Mouse (Mus musculus): Measurements from ENCODE around the gene Plcd3. TPM values are rescaled to one million over a fixed set of nuclear protein-coding genes. Genes with fewer than 3 reads are reported as not detected.

Plcd3 gene
- polyA plus RNA-seq, 1 experiment from 2014 or later = 4.2 TPM

DNA sequence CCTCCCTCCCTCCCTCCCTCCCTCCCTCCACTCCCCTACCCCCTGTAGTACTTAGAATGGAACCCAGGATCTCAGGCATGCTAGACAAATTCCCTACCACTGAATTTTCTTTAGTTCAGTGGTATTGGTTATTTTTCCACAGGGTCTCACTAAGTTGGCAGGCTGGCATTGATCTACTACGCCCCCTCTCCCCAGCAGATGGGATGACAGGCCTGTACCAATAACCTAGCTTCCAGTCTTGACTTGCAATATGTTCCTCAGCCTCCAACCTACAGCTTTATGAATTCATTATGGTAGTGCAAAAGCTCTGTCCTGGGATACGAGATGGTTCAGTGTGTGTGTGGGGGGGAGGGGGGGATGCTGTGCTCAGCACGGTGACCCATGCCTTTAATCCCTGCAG lies 77.5 kb downstream of the Plcd3 start:
- WGBS = 91% methylated on average over 3 of the region's 3 CpGs
- Histone ChIP-seq H3K27ac (no peak overlapping the region), H3K27me3 (ENCODE audit: insufficient read depth, low read length) (no peaks in the 10 kb centered on the region), H3K9ac (ENCODE audit: low read depth, low read length) (no peak overlapping the region), H3K4me1 (replicated peaks; ENCODE audit: insufficient read depth, low read length) (peaks cover 7% of the 10 kb centered on the region; the same call in 1 of the 2 replicates), H3K36me3 (ENCODE audit: insufficient read depth, low read length) (0 out of 2 replicates have a peak, but pooled peaks cover 7% of the 10 kb centered on the region), H3K4me3 (replicated peaks; ENCODE audit: low read depth, low read length) (no peak overlapping the region), H3K4me2 (ENCODE audit: low read length) (no peak overlapping the region), H3K9me3 (replicated peaks; ENCODE audit: low read length) (no peaks in the 10 kb centered on the region)
- DNase-seq (ENCODE audit: low spot score) = no peak
- ATAC-seq (replicated peaks; ENCODE audit: low FRiP score, low read depth) = no peak
- TF ChIP-seq CTCF (IDR thresholded peaks at IDR 0.05; ENCODE audit: low read depth) = no peak; the same call in 1 of the 2 replicates

DNA sequence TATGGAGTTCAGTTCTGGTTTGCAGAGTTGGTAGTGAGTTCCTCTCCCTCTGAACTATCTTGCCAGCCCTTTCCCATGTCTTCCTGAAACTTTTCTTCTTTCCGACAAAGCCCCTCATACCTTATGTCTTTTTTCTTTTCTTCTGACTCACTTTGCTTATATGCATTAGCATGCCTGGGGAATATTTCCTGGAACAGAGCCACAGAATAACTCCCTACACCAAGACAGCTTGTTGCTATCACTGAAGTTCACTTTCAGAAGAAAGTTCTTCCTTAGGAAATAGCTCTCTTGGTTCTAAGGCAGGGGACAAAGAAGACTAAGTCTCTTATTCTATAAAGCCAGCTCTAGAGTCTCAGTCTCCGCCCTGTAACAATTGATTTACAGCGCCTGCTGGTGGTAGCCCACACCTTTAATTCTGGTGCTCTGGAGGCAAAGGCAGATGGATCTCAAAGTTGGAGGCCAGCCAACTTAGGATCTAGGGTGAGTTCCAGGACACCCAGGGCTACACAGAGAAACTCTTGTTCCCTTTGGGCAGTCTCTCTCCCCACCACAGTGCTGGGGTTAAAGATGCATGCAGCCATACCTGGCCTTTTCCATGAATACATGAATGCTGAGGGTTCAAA lies 80.6 kb downstream of the Plcd3 start:
- 0 out of 2 replicates have a peak, but pooled peaks cover 7% of the 10 kb centered on the region for H3K36me3 ChIP-seq (ENCODE audit: insufficient read depth, low read length)
- 68% methylated on average over 3 of the region's 3 CpGs for WGBS
- peak; percentile 30 for DNase-seq (ENCODE audit: low spot score)
- H3K9ac ChIP-seq (ENCODE audit: low read depth, low read length) = peak overlapping the region; percentile 35; the same call in 1 of the 2 replicates
- no peaks in the 10 kb centered on the region for H3K4me1 ChIP-seq (replicated peaks; ENCODE audit: insufficient read depth, low read length)
- no peak overlapping the region for H3K4me2 ChIP-seq (ENCODE audit: low read length)
- H3K9me3 ChIP-seq (replicated peaks; ENCODE audit: low read length) = no peaks in the 10 kb centered on the region
- no peak for ATAC-seq (replicated peaks; ENCODE audit: low FRiP score, low read depth)
- H3K27ac ChIP-seq = no peak overlapping the region
- H3K27me3 ChIP-seq (ENCODE audit: insufficient read depth, low read length) = no peaks in the 10 kb centered on the region
- no peak overlapping the region for H3K4me3 ChIP-seq (replicated peaks; ENCODE audit: low read depth, low read length)
- no peak for TF ChIP-seq CTCF (IDR thresholded peaks at IDR 0.05; ENCODE audit: low read depth)

Other genes with a start within 250 kb of the Plcd3 start
- 127 and 140 TPM in 2 replicates for gene Eftud2, start 220.7 kb downstream of the Plcd3 start, polyA plus RNA-seq (2015; fragmentation: Nextera tagmentation; extraction: Ambion mirVana)
- gene Ccdc103, start 220.5 kb downstream of the Plcd3 start, polyA plus RNA-seq (2015; fragmentation: Nextera tagmentation; extraction: Ambion mirVana) = 1.8 and 2.1 TPM in 2 replicates
- gene Fam187a, start 216.5 kb downstream of the Plcd3 start, polyA plus RNA-seq (2015; fragmentation: Nextera tagmentation; extraction: Ambion mirVana) = 0.11 TPM in 1 of 2 replicates, not detected in the other
- 0.20 and 0.33 TPM in 2 replicates for gene Gfap, start 200.7 kb downstream of the Plcd3 start, polyA plus RNA-seq (2015; fragmentation: Nextera tagmentation; extraction: Ambion mirVana)
- gene Kif18b, start 176.5 kb downstream of the Plcd3 start, polyA plus RNA-seq (2015; fragmentation: Nextera tagmentation; extraction: Ambion mirVana) = 2.6 and 3.4 TPM in 2 replicates
- 1.4 and 2.3 TPM in 2 replicates for gene C1ql1, start 155.0 kb downstream of the Plcd3 start, polyA plus RNA-seq (2015; fragmentation: Nextera tagmentation; extraction: Ambion mirVana)
- 60.3 and 60.7 TPM in 2 replicates for gene Nmt1, start 73.5 kb downstream of the Plcd3 start, polyA plus RNA-seq (2015; fragmentation: Nextera tagmentation; extraction: Ambion mirVana)
- 103 and 106 TPM in 2 replicates for gene Dcakd, start 73.3 kb downstream of the Plcd3 start, polyA plus RNA-seq (2015; fragmentation: Nextera tagmentation; extraction: Ambion mirVana)
- gene Acbd4, start within 50 bp of the Plcd3 start, polyA plus RNA-seq (2015; fragmentation: Nextera tagmentation; extraction: Ambion mirVana) = 36.6 and 39.7 TPM in 2 replicates
- 6.5 and 6.8 TPM in 2 replicates for gene Hexim1, start 14.6 kb upstream of the Plcd3 start, polyA plus RNA-seq (2015; fragmentation: Nextera tagmentation; extraction: Ambion mirVana)
- 6.5 and 6.9 TPM in 2 replicates for gene Hexim2, start 30.8 kb upstream of the Plcd3 start, polyA plus RNA-seq (2015; fragmentation: Nextera tagmentation; extraction: Ambion mirVana)
- 2.6 and 3.4 TPM in 2 replicates for gene Fmnl1, start 69.4 kb upstream of the Plcd3 start, polyA plus RNA-seq (2015; fragmentation: Nextera tagmentation; extraction: Ambion mirVana)
- 0.37 and 0.47 TPM in 2 replicates for gene 1700023F06Rik, start 106.9 kb upstream of the Plcd3 start, polyA plus RNA-seq (2015; fragmentation: Nextera tagmentation; extraction: Ambion mirVana)
- not detected in 2 replicates for gene Spata32, start 116.8 kb upstream of the Plcd3 start, polyA plus RNA-seq (2015; fragmentation: Nextera tagmentation; extraction: Ambion mirVana)
- gene Map3k14, start 165.8 kb upstream of the Plcd3 start, polyA plus RNA-seq (2015; fragmentation: Nextera tagmentation; extraction: Ambion mirVana) = 3.2 and 3.8 TPM in 2 replicates